Mouse (Mus musculus) embryonic facial prominence, embryonic 13.5 days (tissue): ENCODE data around the gene Gm8005. TPM values are rescaled to one million over a fixed set of nuclear protein-coding genes. Genes with fewer than 3 reads are reported as not detected.
"Not testable (repeated sequence)": the region's sequence is repeated elsewhere in the genome, so short reads cannot be mapped to it uniquely, and the experiment has no call there.

Experiments
- ATAC-seq: fragments of 200-750 bp; cut with Nextera tagmentation; 2 replicates; pipeline ENCODE4 v1.8.0; 2017; ENCODE audit warnings: low read depth; ENCODE audit not compliant: insufficient number of reproducible peaks, insufficient read depth, low FRiP score, low TSS enrichment
- H3K27ac ChIP-seq: fragments of 300-500 bp; sonication (generic); 2 replicates; pipeline ENCODE4 v1.5.1; 2015; ENCODE audit warnings: moderate library complexity, mild to moderate bottlenecking, inconsistent platforms
- H3K27me3 ChIP-seq: fragments of 300-500 bp; sonication (generic); 2 replicates; pipeline ENCODE4 v1.6.1; 2015; ENCODE audit warnings: mild to moderate bottlenecking, inconsistent platforms
- H3K36me3 ChIP-seq: fragments of 300-500 bp; sonication (generic); 2 replicates; pipeline ENCODE4 v1.6.1; 2015; ENCODE audit warnings: mild to moderate bottlenecking, inconsistent platforms
- H3K4me1 ChIP-seq: fragments of 300-500 bp; sonication (generic); 2 replicates; pipeline ENCODE4 v1.6.1; 2015; ENCODE audit warnings: inconsistent platforms
- H3K4me2 ChIP-seq: fragments of 300-500 bp; sonication (generic); 2 replicates; pipeline ENCODE4 v1.6.1; 2015; ENCODE audit warnings: moderate library complexity, mild to moderate bottlenecking, inconsistent platforms
- H3K4me3 ChIP-seq: fragments of 300-500 bp; sonication (generic); 2 replicates; pipeline ENCODE4 v1.5.1; 2015; ENCODE audit warnings: mild to moderate bottlenecking, inconsistent platforms
- H3K9ac ChIP-seq: fragments of 300-500 bp; sonication (generic); 2 replicates; pipeline ENCODE4 v1.6.1; 2015; ENCODE audit warnings: mild to moderate bottlenecking, inconsistent platforms
- H3K9me3 ChIP-seq: fragments of 300-500 bp; sonication (generic); 2 replicates; pipeline ENCODE4 v1.6.1; 2016; ENCODE audit warnings: inconsistent platforms
- whole genome bisulfite sequencing: fragments of 180-500 bp; shearing (Covaris S2); methylation state at CpG from one replicate; pipeline ENCODE4 v1.1.7; 2015; ENCODE audit warnings: mixed read lengths; 5-methylcytosine and 5-hydroxymethylcytosine counted together
- polyA plus RNA-seq: library from polyadenylated mRNA; unstranded; fragments of >200 nt; fragmentation: Nextera tagmentation; extraction: Ambion mirVana; gene quantifications from 2 replicates; pipeline ENCODE4 v1.2.1, GENCODE M21; 2015

Gene Gm8005
- not detected in 2 replicates for polyA plus RNA-seq

DNA sequence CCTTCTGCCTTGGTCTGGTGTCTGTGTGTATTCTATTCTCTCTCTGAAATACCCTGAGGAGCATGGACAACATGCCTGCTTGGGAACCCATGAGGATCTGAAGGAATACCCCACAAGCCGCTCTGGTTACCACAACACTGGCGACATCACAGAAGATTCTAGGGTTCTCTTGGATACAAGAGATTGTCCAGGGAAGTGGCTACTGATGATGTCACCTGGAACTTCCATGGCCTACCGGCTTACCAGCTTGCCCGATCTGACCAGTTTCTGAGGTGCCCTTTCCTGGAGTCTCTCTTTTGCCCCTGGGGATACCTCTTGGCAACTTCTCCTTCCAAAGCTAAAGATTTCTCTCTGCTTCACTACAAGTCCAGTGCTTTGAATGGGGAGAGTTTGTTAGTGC lies at the start of gene Gm8005:
TSS of gene Gm8005 (minus strand) at position 101 of the 400 bp plus-strand sequence.
- not testable (repeated sequence) for H3K9ac ChIP-seq, H3K36me3 ChIP-seq, ATAC-seq, H3K27me3 ChIP-seq, H3K4me2 ChIP-seq, H3K9me3 ChIP-seq, H3K27ac ChIP-seq, H3K4me1 ChIP-seq, H3K4me3 ChIP-seq
- WGBS: 98% methylated on average over 2 of the region's 4 CpGs

GRCm38 (mm10) chr14:42463581-42463980 lies 24.1 kb upstream of the Gm8005 start, which contains the start of gene Gm8011:
TSS of gene Gm8011 (plus strand) at chr14:42463881.
- H3K9ac ChIP-seq, H3K36me3 ChIP-seq, H3K27ac ChIP-seq, H3K9me3 ChIP-seq, H3K4me3 ChIP-seq, ATAC-seq, H3K27me3 ChIP-seq, H3K4me1 ChIP-seq, H3K4me2 ChIP-seq: not testable (repeated sequence)
- 55% methylated on average over 2 of the region's 2 CpGs for WGBS

Other genes starting within 250 kb of the Gm8005 start
- not detected in 2 replicates for gene Gm3573, start 248.9 kb downstream of the Gm8005 start, polyA plus RNA-seq
- not detected in 2 replicates for gene Gm17026, start 179.6 kb downstream of the Gm8005 start, polyA plus RNA-seq
- gene Gm9611, start 142.3 kb downstream of the Gm8005 start, polyA plus RNA-seq: not detected in 2 replicates
- gene Gm7995, start 129.5 kb downstream of the Gm8005 start, polyA plus RNA-seq: not detected in 2 replicates
- gene Gm8011, start 24.2 kb upstream of the Gm8005 start, polyA plus RNA-seq: not detected in 2 replicates
- gene Gm8020, start 62.7 kb upstream of the Gm8005 start, polyA plus RNA-seq: not detected in 2 replicates
- gene Gm8024, start 84.6 kb upstream of the Gm8005 start, polyA plus RNA-seq: not detected in 2 replicates
- not detected in 2 replicates for gene Gm17124, start 160.2 kb upstream of the Gm8005 start, polyA plus RNA-seq
- not detected in 2 replicates for gene Gm3633, start 202.2 kb upstream of the Gm8005 start, polyA plus RNA-seq
- not detected in 2 replicates for gene Gm10378, start 216.3 kb upstream of the Gm8005 start, polyA plus RNA-seq